ENCODE assay signal across 8 mouse cellular contexts in the genomic region with DNA sequence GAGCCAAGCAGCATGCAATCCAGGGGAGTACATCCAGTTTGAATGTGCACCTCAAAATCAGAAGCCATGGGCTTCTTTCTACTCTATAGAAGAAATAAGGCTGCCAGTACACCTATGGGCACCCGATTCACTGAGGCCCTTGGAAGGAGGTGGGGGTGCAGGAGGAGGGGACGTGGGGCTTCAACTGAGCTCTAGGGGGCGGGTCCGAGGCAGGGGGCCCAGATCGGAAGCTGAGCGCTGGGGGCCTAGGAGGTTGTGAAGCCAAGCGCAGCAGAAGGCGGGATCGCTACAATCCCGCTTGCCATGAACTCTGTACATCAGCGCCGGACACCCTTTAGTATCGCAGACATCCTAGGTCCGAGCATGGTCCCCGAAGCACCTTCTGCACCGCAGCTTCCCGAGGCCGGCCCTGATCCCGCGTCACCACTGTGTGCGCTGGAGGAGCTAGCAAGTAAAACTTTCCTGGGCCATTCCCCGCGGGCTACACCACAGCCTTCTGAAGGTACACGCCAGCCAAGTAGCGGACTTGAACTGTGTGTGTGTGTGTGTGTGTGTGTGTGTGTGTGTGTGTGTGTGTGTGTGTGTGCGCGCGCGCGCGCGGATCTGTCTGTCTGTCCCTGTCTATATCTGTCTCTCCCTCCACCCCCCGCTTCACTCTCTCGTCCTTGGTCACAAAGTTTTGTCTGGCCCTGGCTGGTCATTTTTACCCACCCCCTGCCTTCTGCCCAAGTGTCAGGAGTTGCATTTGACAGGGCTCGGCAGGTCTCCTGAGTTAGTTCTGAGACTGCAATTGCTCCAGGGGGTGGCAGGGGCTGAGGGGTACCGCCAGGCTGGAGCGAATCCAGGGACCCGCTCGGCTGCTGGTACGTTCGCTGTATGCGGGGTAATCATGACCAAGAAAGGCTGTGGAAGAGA. TPM values are rescaled to one million over a fixed set of nuclear protein-coding genes. Genes with fewer than 3 reads are reported as not detected.
DNase-seq lines count a peak whose midpoint lies in the region; ATAC-seq lines count a peak whose summit lies in the region.

A gene (plus strand): TSS at position 247 of the 915 bp plus-strand sequence.

- H3K4me1 ChIP-seq in kidney, embryonic 14.5 days (ENCODE audit: control insufficient read depth, insufficient read depth, low read length): peaks cover 37% of the 10 kb centered on the region

- ATAC-seq in kidney, embryonic 14.5 days (ENCODE audit: low FRiP score, low TSS enrichment): peak; percentile 28; the same call in 1 of the 2 replicates
- peak; percentile 37 to 51; a peak in 3 of 4 replicates for ATAC-seq in hematopoietic stem cell, adult 5-6 weeks (replicated peaks in 1 of 2; ENCODE audit: insufficient read depth in 1 of 2, low FRiP score in 2 of 2, low TSS enrichment in 1 of 2, low read depth in 1 of 2, poor library complexity in 2 of 2, severe bottlenecking in 2 of 2)
- ATAC-seq in megakaryocyte progenitor cell, adult 5-6 weeks (replicated peaks; ENCODE audit: poor library complexity): peak; percentile 39

- peak within 1 kb of the TSS; percentile 49 for H3K4me2 ChIP-seq in kidney, embryonic 14.5 days (replicated peaks; ENCODE audit: low read depth, low read length)

- H3K27ac ChIP-seq in kidney, embryonic 14.5 days (ENCODE audit: low read depth, low read length): no peak within 1 kb of the TSS

- DNase-seq in kidney, postnatal 25 days: no peak
- peak; percentile 82 for DNase-seq in adrenal gland, adult 2 months
- DNase-seq in layer of hippocampus, adult 9-10 months (ENCODE audit: low spot score): no peak
- no peak for DNase-seq in cerebellum, adult 9-11 months
- DNase-seq in cerebellum, postnatal 36 days: no peak

- peaks cover 27% of the 10 kb centered on the region; the same call in 1 of the 2 replicates for H3K27me3 ChIP-seq in kidney, embryonic 14.5 days (ENCODE audit: control insufficient read depth, insufficient read depth, low read length)

- peak within 1 kb of the TSS; percentile 33 for H3K4me3 ChIP-seq in kidney, embryonic 14.5 days (ENCODE audit: low read length)

- 2% methylated on average over 42 of the region's 42 CpGs for WGBS in kidney, embryonic 14.5 days

- H3K9ac ChIP-seq in kidney, embryonic 14.5 days (ENCODE audit: low read depth, low read length): peak within 1 kb of the TSS; percentile 45; the same call in 1 of the 2 replicates

- H3K36me3 ChIP-seq in kidney, embryonic 14.5 days (ENCODE audit: control insufficient read depth, insufficient read depth, low read length): peaks cover 2% of the 10 kb centered on the region; the same call in 1 of the 2 replicates

- H3K9me3 ChIP-seq in kidney, embryonic 14.5 days (ENCODE audit: control insufficient read depth, low read length): no peaks in the 10 kb centered on the region

RNA-seq across cellular contexts. Expression of the gene that starts here (rescaled TPM):
- polyA plus RNA-seq in kidney, embryonic 14.5 days (2014; fragmentation: Nextera tagmentation; extraction: Ambion mirVana): 8.3 and 8.8 TPM in 2 replicates
- total RNA-seq in adrenal gland, adult 2 months (2021): 10 to 100 TPM in 1 of 2 experiments, 1 to 10 TPM in 1; 7.6 to 19.7 TPM
- polyA plus RNA-seq in adrenal gland, adult 2 months (2012; rRNA removed): 30.1 and 48.9 TPM in 2 replicates
- total RNA-seq in hematopoietic stem cell, adult 5-6 weeks (2017): 1.5 TPM in 1 of 2 replicates, not detected in the other
- total RNA-seq in megakaryocyte progenitor cell, adult 5-6 weeks (2015): not detected in 2 replicates
- not detected in 2 replicates for total RNA-seq in megakaryocyte progenitor cell, adult 5-6 weeks (2017)

Comparison
In these comparisons a context has a peak if more than half of its experiments do, and no peak if none do; other contexts are left out.
1. Peak in ATAC-seq in megakaryocyte progenitor cell, adult 5-6 weeks; RNA of the gene not detected or under 1 TPM.